Mouse (Mus musculus): Measurements from ENCODE around the gene Itgb2.

DNA sequence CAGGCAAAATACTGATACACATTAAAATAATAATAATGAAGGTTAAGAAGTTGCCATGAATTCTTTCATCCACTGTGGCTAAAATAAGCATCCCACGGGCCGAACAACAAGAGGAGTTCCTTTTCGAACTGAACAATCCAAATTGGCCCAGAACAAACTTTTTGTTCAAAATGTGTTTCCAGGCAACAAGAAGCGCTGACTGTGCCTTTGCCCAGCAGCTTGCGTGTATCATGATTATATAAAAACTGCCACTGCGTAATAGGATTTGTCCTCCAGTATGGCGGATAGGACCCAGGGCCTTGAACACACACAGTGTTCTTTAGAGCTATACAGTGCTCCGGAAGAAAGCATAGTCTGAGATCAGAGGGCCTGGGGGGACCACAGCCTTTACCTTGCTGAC lies 78.5 kb downstream of the Itgb2 start:
- TF ChIP-seq CTCF (IDR thresholded peaks at IDR 0.05) (no peak), POLR2A (IDR thresholded peaks at IDR 0.05; ENCODE audit: insufficient read depth, low read depth, low read length) (no peak)

All from heart, adult 2 months (tissue).